Mouse (Mus musculus) thymus, adult 2 months (tissue): ENCODE results near the gene Ppp1r14a. TPM values are rescaled to one million over a fixed set of nuclear protein-coding genes. Genes with fewer than 3 reads are reported as not detected.
A peak's percentile ranks its signal among the peaks of the same experiment; 100 is the strongest.

Experiments used
- DNase-seq: peaks from one replicate; pipeline ENCODE4 v3.0.0; 2021
- H3K27ac ChIP-seq: fragments of 200-500 bp; 2 replicates; pipeline ENCODE4 v1.5.1; 2012; ENCODE audit warnings: low read length, control low read depth; ENCODE audit not compliant: control insufficient read depth, insufficient read depth
- H3K27me3 ChIP-seq: fragments of 200-500 bp; 2 replicates; pipeline ENCODE4 v1.6.1; 2012; ENCODE audit warnings: mild to moderate bottlenecking, low read length, moderate library complexity, mixed read lengths; ENCODE audit not compliant: control insufficient read depth, insufficient read depth
- H3K36me3 ChIP-seq: fragments of 200-500 bp; 2 replicates; pipeline ENCODE4 v1.6.1; 2012; ENCODE audit warnings: mild to moderate bottlenecking, low read length, moderate library complexity; ENCODE audit not compliant: control insufficient read depth, insufficient read depth
- H3K4me1 ChIP-seq: fragments of 200-500 bp; replicated peaks from 2 replicates; pipeline ENCODE4 v1.6.1; 2012; ENCODE audit warnings: low read length; ENCODE audit not compliant: control insufficient read depth, insufficient read depth
- H3K4me3 ChIP-seq: fragments of 200-500 bp; 2 replicates; pipeline ENCODE4 v1.5.1; 2012; ENCODE audit warnings: mild to moderate bottlenecking, low read length, control low read depth, moderate library complexity; ENCODE audit not compliant: control insufficient read depth, insufficient read depth
- CTCF ChIP-seq: fragments of 200-500 bp; IDR thresholded peaks from 2 replicates; pipeline ENCODE4 v1.5.1; 2012; ENCODE audit warnings: mild to moderate bottlenecking, control low read depth, low read length, moderate library complexity, borderline replicate concordance; ENCODE audit not compliant: control insufficient read depth, poor library complexity, insufficient read depth; ENCODE audit errors: extremely low read depth
- POLR2A ChIP-seq: fragments of 200-500 bp; IDR thresholded peaks from 2 replicates; pipeline ENCODE4 v1.6.1; 2012; ENCODE audit warnings: mild to moderate bottlenecking, low read length, control low read depth, moderate library complexity; ENCODE audit not compliant: control insufficient read depth, poor library complexity, insufficient read depth; ENCODE audit errors: extremely low read depth
- whole genome bisulfite sequencing: fragments of 180-500 bp; shearing (Covaris S2); methylation state at CpG from one replicate; pipeline ENCODE4 v1.1.7; 2018; 5-methylcytosine and 5-hydroxymethylcytosine counted together
- polyA plus RNA-seq: library from polyadenylated mRNA; depleted of rRNA; stranded (reverse); fragments of >200 nt; gene quantifications from 2 replicates; pipeline ENCODE4 v1.2.3, GENCODE M21; 2012; rRNA removed

The Ppp1r14a gene
- 5.4 and 5.8 TPM in 2 replicates for polyA plus RNA-seq

DNA sequence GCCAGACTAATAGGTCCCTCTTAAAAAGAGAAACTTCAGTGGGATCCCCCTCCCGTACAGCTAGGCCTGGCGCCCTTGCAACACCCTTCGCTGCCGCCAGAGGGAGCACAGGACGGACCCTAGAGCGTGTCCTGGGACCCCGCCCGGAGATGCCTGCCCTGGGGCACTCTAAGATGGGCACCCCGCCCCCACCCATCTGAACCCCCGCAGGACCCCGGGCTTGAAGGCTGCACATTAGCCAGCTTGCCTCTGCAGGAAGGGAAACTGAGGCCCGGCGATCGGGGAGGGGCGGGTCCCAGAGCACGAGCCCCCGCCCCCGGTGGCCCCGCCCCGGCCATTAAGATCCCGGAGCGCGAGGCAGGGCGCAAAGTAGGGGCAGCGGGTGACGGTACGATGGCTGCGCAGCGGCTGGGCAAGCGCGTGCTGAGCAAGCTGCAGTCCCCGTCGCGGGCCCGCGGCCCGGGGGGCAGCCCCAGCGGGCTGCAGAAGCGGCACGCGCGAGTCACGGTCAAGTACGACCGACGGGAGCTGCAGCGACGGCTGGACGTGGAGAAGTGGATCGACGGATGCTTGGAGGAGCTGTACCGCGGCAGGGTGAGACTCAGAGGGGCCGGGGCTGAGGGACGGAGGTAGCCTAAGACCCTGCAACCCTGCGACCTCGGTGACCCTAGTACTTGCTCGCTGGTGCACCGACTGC lies at the start of gene Ppp1r14a:
TSS of gene Ppp1r14a (plus strand) at position 367 of the 697 bp plus-strand sequence.
- DNase-seq = peak; percentile 87

DNA sequence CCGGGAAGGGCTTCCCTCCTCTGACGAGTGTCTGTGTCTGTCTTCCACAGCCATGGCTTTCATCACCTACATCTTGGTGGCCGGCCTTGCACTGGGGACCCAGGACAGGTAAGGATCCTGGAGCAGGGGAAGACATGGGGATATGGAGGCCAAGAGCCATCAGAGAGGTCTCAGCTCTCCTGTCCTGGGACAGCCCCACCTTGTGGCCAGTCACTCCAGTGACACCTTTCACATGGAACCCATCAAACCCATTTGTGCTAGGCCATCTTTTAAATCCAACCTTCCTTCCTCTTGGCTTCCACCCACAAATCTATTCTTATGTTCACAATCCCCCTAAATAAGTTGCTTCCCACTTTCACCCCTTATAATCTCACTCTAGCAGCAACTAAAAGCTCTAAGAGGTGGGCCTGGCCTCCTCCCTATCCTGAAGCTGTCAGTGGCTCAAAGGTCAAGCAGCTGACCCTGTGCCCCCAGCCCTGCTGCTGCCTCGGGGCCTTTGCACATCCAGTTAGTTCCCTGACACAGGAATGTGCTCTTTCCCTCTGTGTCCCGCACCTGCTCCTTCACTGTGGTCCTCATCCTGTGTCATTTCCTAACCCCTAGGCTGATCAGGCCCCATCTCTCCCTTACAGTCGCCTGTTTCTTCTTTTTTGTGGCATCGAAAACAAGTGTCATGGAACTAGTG lies 44.2 kb upstream of the Ppp1r14a start:
- no peaks in the 10 kb centered on the region for H3K27me3 ChIP-seq
- WGBS = 90% methylated on average over 7 of the region's 7 CpGs
- DNase-seq = peak; percentile 44
- H3K36me3 ChIP-seq = no peaks in the 10 kb centered on the region
- H3K4me3 ChIP-seq = no peak overlapping the region
- TF ChIP-seq POLR2A (no peak), CTCF (peak; percentile 31; the same call in 1 of the 2 replicates)
- H3K4me1 ChIP-seq = peaks cover 17% of the 10 kb centered on the region
- no peak overlapping the region for H3K27ac ChIP-seq

More for the DNA sequence above, at the start of gene Ppp1r14a:
- Histone ChIP-seq H3K27ac (no peak within 1 kb of the TSS), H3K4me1 (peaks cover 13% of the 10 kb centered on the region), H3K27me3 (no peaks in the 10 kb centered on the region), H3K36me3 (no peaks in the 10 kb centered on the region), H3K4me3 (peak within 1 kb of the TSS; percentile 51)
- WGBS = 7% methylated on average over 58 of the region's 59 CpGs
- TF ChIP-seq CTCF = peak; percentile 95
- TF ChIP-seq POLR2A = no peak

DNA sequence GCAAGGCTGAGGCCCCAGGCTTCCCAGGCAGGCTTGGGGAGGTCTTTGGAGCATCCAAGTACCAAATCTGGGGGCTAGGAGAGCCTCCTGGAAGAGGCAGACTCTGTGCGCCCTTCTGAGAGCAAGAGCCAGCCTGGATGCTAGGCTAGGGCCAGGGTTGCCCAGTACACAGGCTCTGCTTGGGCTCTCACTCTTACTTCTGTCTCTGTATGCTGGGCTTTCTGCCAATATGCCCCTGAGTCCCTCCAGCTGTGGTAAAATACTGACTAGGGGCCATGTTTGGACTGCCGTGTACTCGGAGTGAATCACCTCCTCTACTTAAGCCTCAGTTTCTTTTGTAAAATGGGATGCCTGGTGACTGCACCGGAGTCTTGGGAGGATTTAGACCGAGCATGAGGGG lies 43.1 kb upstream of the Ppp1r14a start:
- Histone ChIP-seq H3K36me3 (no peaks in the 10 kb centered on the region), H3K27ac (no peak overlapping the region), H3K27me3 (no peaks in the 10 kb centered on the region), H3K4me3 (no peak overlapping the region), H3K4me1 (peaks cover 23% of the 10 kb centered on the region)
- no peak for DNase-seq
- 94% methylated on average over 5 of the region's 5 CpGs for WGBS
- TF ChIP-seq POLR2A (no peak), CTCF (no peak)

DNA sequence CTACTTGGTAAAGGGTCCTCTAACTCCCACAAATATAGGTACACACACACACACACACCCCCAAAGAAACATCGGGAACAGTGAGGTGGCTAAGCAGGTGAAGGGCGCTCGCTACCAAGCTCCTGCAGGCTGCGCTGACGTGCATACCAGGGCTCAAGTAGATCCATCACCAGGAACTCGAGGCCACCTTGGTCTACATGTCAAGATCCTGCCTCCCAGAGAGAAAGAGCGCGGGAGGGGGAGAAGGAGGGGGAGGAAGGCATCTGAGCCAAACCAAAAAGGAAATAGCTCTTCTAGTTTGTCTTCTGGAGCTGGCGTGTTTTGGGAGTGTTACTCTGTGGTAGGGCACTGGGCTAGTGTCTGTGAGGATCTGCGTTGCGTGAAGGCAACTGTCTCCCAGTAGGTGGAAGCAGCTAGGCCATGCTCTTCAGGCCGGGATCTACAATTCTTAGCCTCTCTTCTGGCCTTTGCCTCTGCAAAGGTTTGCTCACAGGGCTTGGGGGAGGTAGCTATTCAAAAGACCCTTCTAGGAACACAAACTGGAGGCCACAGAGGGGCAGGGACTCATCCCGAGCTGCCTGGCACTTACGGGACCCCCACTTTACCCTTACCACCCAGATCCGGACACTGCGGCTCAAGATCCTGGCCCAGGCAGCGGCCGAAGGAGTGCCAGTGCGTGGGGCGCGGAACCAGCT lies 42.3 kb upstream of the Ppp1r14a start:
- H3K27me3 ChIP-seq = no peaks in the 10 kb centered on the region
- 94% methylated on average over 21 of the region's 21 CpGs for WGBS
- no peak overlapping the region for H3K4me3 ChIP-seq
- H3K4me1 ChIP-seq = peaks cover 30% of the 10 kb centered on the region
- no peaks in the 10 kb centered on the region for H3K36me3 ChIP-seq
- no peak overlapping the region for H3K27ac ChIP-seq
- DNase-seq = no peak
- TF ChIP-seq CTCF (no peak), POLR2A (no peak)

DNA sequence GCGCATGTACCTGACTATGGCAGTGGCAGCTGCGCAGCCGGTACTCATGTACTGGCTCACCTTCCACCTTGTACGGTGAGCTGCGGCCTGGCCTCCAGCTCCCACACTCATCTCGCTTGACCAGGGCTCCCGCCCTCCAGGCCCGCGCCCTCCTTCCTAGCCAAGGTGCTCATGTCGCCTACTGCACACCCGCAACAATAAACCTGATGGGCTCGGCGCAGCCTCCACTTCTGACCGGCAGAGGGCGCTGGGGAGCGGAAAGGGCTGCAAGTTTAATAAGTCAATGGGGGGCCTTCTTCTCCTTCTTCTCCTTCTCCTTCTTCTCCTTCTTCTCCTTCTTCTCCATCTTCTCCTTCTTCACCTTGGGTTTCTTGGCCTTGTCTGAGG lies 41.8 kb upstream of the Ppp1r14a start:
- no peak overlapping the region for H3K27ac ChIP-seq
- H3K36me3 ChIP-seq = no peaks in the 10 kb centered on the region

DNA sequence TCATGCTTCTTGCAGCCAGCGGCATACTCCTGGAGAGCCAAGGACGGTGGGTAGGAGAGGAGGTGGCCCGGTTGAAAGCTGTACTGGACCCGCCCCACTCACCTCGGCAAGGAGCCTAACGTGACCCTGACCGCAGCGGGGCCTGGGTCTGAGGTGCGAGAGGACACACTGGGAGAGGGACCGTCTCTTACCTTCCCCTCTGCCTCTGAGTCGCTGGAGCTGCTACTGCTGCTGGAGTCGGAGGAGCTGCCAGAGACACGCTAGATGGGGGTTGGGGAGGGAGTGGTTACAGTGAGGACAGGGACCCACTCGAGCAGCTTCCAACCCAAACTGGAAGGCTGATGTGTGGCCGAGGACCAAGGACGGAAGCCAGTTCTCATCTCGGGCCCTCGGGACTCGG lies 41.4 kb upstream of the Ppp1r14a start:
- no peak for TF ChIP-seq POLR2A
- no peak for TF ChIP-seq CTCF
- no peaks in the 10 kb centered on the region for H3K36me3 ChIP-seq
- no peaks in the 10 kb centered on the region for H3K27me3 ChIP-seq
- DNase-seq = peak; percentile 28
- peaks cover 37% of the 10 kb centered on the region for H3K4me1 ChIP-seq
- no peak overlapping the region for H3K27ac ChIP-seq
- H3K4me3 ChIP-seq = peak overlapping the region; percentile 46
- WGBS = 57% methylated on average over 19 of the region's 19 CpGs

More for the DNA sequence above, 41.8 kb upstream of the Ppp1r14a start:
- Histone ChIP-seq H3K4me1 (peaks cover 36% of the 10 kb centered on the region), H3K4me3 (peak overlapping the region; percentile 46), H3K27me3 (no peaks in the 10 kb centered on the region)
- TF ChIP-seq CTCF = peak; percentile 90
- no peak for TF ChIP-seq POLR2A
- peak; percentile 90 for DNase-seq
- 35% methylated on average over 16 of the region's 16 CpGs for WGBS
